Mouse (Mus musculus): ENCODE measurements around the gene Trmt44.

- TF ChIP-seq GATA1 (IDR thresholded peaks at IDR 0.05; ENCODE audit: borderline replicate concordance, low read length), result no peak
- TF ChIP-seq FLI1 (IDR thresholded peaks at IDR 0.05; ENCODE audit: low read length), result no peak
These were observed 58.1 kb downstream of the Trmt44 start for GRCm38 (mm10) chr5:35516781-35517180.

All from megakaryocyte, embryonic 14.5 days (primary cell).